Mouse (Mus musculus) forebrain, embryonic 14.5 days (tissue): ENCODE measurements at regions not wholly inside any gene's neighbourhood (a gene's known extent, or its start where the extent isn't known, plus 50 kb on each side); places are given as distances from the start of the nearest gene placed in this dataset.

Experiments
- ATAC-seq: fragments of 200-750 bp; cut with Nextera tagmentation; 2 replicates; pipeline ENCODE4 v1.8.0; 2017; ENCODE audit warnings: mild to moderate bottlenecking, moderate library complexity
- DNase-seq: peaks from one replicate; pipeline ENCODE4 v3.0.0-alpha.2; 2015; ENCODE audit warnings: low spot score
- H3K27ac ChIP-seq: fragments of 300-500 bp; sonication (generic); 2 replicates; pipeline ENCODE4 v1.5.1; 2014; ENCODE audit warnings: low read depth, mild to moderate bottlenecking, control low read depth, low read length, moderate library complexity
- H3K27me3 ChIP-seq: fragments of 300-500 bp; sonication (generic); replicated peaks from 2 replicates; pipeline ENCODE4 v1.6.1; 2014; ENCODE audit warnings: low read length, control low read depth, mixed read lengths; ENCODE audit not compliant: control insufficient read depth, insufficient read depth
- H3K36me3 ChIP-seq: fragments of 300-500 bp; sonication (generic); 2 replicates; pipeline ENCODE4 v1.6.1; 2014; ENCODE audit warnings: low read length, control low read depth; ENCODE audit not compliant: control insufficient read depth, insufficient read depth
- H3K4me1 ChIP-seq: fragments of 300-500 bp; sonication (generic); 2 replicates; pipeline ENCODE4 v1.6.1; 2014; ENCODE audit warnings: antibody characterized with exemption, low read length, control low read depth; ENCODE audit not compliant: control insufficient read depth, insufficient read depth
- H3K4me2 ChIP-seq: fragments of 300-500 bp; sonication (generic); 2 replicates; pipeline ENCODE4 v1.6.1; 2014; ENCODE audit warnings: mild to moderate bottlenecking, control low read depth, low read length
- H3K4me3 ChIP-seq: fragments of 300-500 bp; sonication (generic); 2 replicates; pipeline ENCODE4 v1.5.1; 2014; ENCODE audit warnings: low read depth, low read length, control low read depth
- H3K9ac ChIP-seq: fragments of 300-500 bp; sonication (generic); 2 replicates; pipeline ENCODE4 v1.6.1; 2014; ENCODE audit warnings: mild to moderate bottlenecking, low read length, control low read depth, moderate library complexity
- H3K9me3 ChIP-seq: fragments of 300-500 bp; sonication (generic); replicated peaks from 2 replicates; pipeline ENCODE4 v1.6.1; 2016; ENCODE audit warnings: low read length, control low read depth, mixed read lengths; ENCODE audit not compliant: control insufficient read depth
- WGBS: fragments of 180-500 bp; shearing (Covaris S2); extraction: QIAGEN DNeasy Blood & Tissue Kit; methylation state at CpG from one replicate; pipeline ENCODE4 v1.1.7; 2014; 5-methylcytosine and 5-hydroxymethylcytosine counted together

DNA sequence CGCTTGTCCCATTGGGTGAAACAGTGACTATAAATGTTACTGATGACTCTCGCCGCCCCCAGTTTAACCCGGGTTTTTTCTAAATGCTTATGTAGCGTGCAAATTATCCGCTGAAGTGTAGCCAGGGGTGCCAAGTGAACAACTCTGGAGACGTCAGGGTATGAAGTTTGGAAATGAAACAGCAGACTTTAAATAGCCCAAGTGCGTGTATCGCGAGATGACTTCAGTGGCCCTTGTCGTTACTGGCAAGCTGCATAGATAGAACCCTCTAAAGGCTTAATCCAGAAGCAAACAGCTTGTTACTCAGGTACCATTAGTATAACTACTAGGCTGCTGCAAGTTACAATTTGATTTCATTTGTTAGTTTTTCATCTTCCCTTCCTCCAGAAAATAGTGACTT, 192.1 kb upstream of the Eya4 start:
- DNase-seq = no peak
- H3K4me3 ChIP-seq = no peak overlapping the region
- H3K36me3 ChIP-seq = no peaks in the 10 kb centered on the region
- H3K27me3 ChIP-seq = no peaks in the 10 kb centered on the region
- no peaks in the 10 kb centered on the region for H3K9me3 ChIP-seq
- no peak for ATAC-seq
- no peak overlapping the region for H3K4me2 ChIP-seq
- 80% methylated on average over 11 of the region's 11 CpGs for WGBS
- no peak overlapping the region for H3K9ac ChIP-seq
- no peaks in the 10 kb centered on the region for H3K4me1 ChIP-seq
- no peak overlapping the region for H3K27ac ChIP-seq

DNA sequence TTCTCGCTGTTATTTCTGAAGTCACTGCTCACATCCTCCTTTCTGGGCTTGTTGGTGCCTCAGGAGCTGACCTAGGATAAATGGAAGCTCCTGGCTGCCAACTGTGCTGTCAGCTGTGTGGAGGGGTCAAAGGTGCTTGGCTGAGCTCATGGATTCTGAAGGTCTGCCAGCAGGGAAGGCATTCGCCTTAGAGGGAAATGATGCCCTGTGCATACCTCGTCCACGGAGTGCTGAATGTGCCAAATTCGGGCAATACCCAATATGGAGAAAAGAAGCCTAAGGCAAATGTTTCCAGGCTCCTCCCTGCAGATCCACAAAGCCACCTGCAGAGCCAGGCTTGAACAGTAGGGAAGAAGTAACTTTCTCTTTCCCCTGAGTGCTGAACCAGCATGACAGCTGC, 191.3 kb upstream of the Eya4 start:
- no peak for ATAC-seq
- WGBS = 47% methylated on average over 5 of the region's 5 CpGs

GRCm38 (mm10) chr10:23534636-23535035, 184.1 kb upstream of the Eya4 start:
- DNase-seq = no peak
- H3K27me3 ChIP-seq = no peaks in the 10 kb centered on the region

More for the DNA sequence above, 191.3 kb upstream of the Eya4 start:
- no peak overlapping the region for H3K9ac ChIP-seq
- no peaks in the 10 kb centered on the region for H3K27me3 ChIP-seq
- no peak overlapping the region for H3K4me2 ChIP-seq
- H3K4me3 ChIP-seq = no peak overlapping the region
- no peaks in the 10 kb centered on the region for H3K9me3 ChIP-seq
- no peaks in the 10 kb centered on the region for H3K36me3 ChIP-seq
- H3K4me1 ChIP-seq = no peaks in the 10 kb centered on the region
- DNase-seq = no peak
- H3K27ac ChIP-seq = no peak overlapping the region

GRCm38 (mm10) chr10:23531964-23532758, 181.6 kb upstream of the Eya4 start:
- ATAC-seq = no peak
- H3K4me2 ChIP-seq = no peak overlapping the region
- H3K36me3 ChIP-seq = no peaks in the 10 kb centered on the region
- no peaks in the 10 kb centered on the region for H3K4me1 ChIP-seq
- H3K27ac ChIP-seq = no peak overlapping the region
- no peak for DNase-seq
- H3K9ac ChIP-seq = no peak overlapping the region
- WGBS = 91% methylated on average over 17 of the region's 17 CpGs
- H3K27me3 ChIP-seq = no peaks in the 10 kb centered on the region
- no peak overlapping the region for H3K4me3 ChIP-seq
- no peaks in the 10 kb centered on the region for H3K9me3 ChIP-seq

More at GRCm38 (mm10) chr10:23534636-23535035, 184.1 kb upstream of the Eya4 start:
- H3K36me3 ChIP-seq = no peaks in the 10 kb centered on the region
- H3K4me1 ChIP-seq = no peaks in the 10 kb centered on the region
- H3K9me3 ChIP-seq = no peaks in the 10 kb centered on the region
- no peak overlapping the region for H3K4me2 ChIP-seq
- H3K4me3 ChIP-seq = no peak overlapping the region
- H3K9ac ChIP-seq = no peak overlapping the region
- no peak overlapping the region for H3K27ac ChIP-seq
- no peak for ATAC-seq

DNA sequence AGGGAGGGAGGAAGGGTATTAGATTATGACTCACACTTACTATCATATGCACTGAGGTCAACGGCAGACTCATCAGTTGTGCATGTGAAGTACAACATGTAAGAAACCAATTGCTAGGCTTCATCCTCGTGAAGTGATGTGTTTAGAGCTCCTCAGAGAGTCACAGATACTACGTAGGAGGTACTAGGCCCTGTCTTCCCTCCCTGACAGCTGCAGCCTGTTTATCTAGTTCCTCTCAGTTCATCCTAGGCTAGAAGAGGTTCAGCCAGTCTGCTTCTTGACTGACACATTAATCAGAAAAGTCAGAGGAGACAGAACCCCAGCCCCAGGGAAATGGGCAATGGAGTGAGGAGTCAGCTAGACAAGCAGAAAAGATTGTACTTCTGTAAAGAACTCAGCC, 180.1 kb upstream of the Eya4 start:
- Histone ChIP-seq H3K4me3 (no peak overlapping the region), H3K36me3 (no peaks in the 10 kb centered on the region), H3K4me2 (no peak overlapping the region), H3K27me3 (no peaks in the 10 kb centered on the region), H3K27ac (no peak overlapping the region), H3K9me3 (no peaks in the 10 kb centered on the region), H3K9ac (no peak overlapping the region), H3K4me1 (no peaks in the 10 kb centered on the region)
- WGBS = 84% methylated on average over 3 of the region's 3 CpGs
- DNase-seq = no peak
- ATAC-seq = no peak

DNA sequence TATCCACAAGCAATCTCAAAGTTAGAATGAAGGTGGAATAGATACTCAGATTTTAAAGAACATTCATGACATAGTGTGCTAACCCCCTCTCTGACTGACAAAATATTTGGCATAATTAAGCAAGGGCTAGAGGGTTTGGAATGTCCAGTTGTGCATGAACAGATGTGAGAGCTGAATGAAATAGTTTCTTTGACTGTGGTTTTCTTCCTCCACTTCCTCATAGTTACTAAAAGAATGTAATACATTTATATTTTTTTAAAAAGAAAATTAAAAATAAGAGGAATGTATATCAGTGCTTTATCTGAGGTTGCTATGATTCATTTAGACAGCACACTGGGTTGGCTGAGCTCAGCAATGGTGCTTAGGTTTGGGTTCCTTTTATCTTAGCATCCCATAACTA, 176.2 kb upstream of the Eya4 start:
- H3K36me3 ChIP-seq = no peaks in the 10 kb centered on the region
- DNase-seq = no peak

DNA sequence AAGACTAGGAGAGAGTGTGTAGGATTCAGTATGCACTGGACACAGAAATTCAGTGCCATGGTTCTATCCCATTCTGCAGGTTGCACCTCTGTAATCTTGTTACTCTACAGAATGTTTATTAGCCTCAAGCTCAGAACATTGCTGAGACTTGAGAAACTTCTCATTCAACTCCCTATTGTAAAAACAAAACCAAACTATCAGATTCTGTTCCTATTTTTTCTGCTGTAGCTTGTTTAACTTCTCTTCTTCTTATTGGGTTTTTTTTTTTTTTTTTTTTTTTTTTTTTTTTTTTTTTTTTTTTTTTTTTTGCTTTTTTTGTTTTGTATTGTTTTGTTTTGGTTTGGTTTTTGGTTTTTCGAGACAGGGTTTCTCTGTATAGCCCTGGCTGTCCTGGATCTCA, 172.1 kb upstream of the Eya4 start:
- Histone ChIP-seq H3K27me3 (no peaks in the 10 kb centered on the region), H3K27ac (no peak overlapping the region), H3K4me1 (no peaks in the 10 kb centered on the region), H3K9me3 (no peaks in the 10 kb centered on the region), H3K4me2 (no peak overlapping the region), H3K9ac (no peak overlapping the region), H3K36me3 (no peaks in the 10 kb centered on the region), H3K4me3 (no peak overlapping the region)
- ATAC-seq = no peak
- WGBS = 69% methylated on average over 1 of the region's 1 CpGs
- DNase-seq = no peak

More for the DNA sequence above, 176.2 kb upstream of the Eya4 start:
- no peak for ATAC-seq
- Histone ChIP-seq H3K4me3 (no peak overlapping the region), H3K27me3 (no peaks in the 10 kb centered on the region), H3K9ac (no peak overlapping the region), H3K4me2 (no peak overlapping the region), H3K9me3 (no peaks in the 10 kb centered on the region), H3K27ac (no peak overlapping the region), H3K4me1 (no peaks in the 10 kb centered on the region)

DNA sequence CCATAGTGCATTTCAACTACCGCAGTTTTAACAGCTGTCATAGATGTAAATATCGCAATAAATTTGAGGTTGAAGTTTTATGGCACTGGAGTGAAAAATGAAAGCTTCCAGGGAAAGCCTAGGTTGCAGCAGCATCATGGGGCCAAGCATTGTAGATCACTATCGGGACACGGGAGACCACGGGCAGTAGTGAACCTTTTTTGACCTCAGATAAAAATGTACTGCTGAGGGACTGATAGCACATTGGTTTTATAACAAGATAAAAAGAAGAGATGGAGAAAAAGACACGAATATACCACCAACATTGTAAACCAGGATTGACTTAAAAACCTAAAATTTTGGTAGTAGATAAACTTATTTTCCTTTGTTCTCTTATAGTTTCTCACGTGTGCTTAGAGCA, 143.1 kb upstream of the Eya4 start:
- Histone ChIP-seq H3K4me1 (no peaks in the 10 kb centered on the region), H3K27me3 (no peaks in the 10 kb centered on the region), H3K9ac (no peak overlapping the region), H3K4me3 (no peak overlapping the region), H3K27ac (no peak overlapping the region), H3K36me3 (no peaks in the 10 kb centered on the region), H3K4me2 (no peak overlapping the region), H3K9me3 (no peaks in the 10 kb centered on the region)
- WGBS = 90% methylated on average over 7 of the region's 7 CpGs
- DNase-seq = no peak
- no peak for ATAC-seq

- Histone ChIP-seq H3K27me3 (no peaks in the 10 kb centered on the region), H3K27ac (no peak overlapping the region), H3K4me3 (no peak overlapping the region), H3K9me3 (no peaks in the 10 kb centered on the region), H3K4me2 (no peak overlapping the region), H3K9ac (no peak overlapping the region), H3K4me1 (no peaks in the 10 kb centered on the region), H3K36me3 (no peaks in the 10 kb centered on the region)
- ATAC-seq = no peak
- WGBS = 67% methylated on average over 5 of the region's 5 CpGs
- no peak for DNase-seq
Observed at GRCm38 (mm10) chr10:23492971-23493370, 142.4 kb upstream of the Eya4 start.
